Mouse (Mus musculus) lung, postnatal 0 days (tissue): ENCODE measurements around the gene Tppp3. TPM values are rescaled to one million over a fixed set of nuclear protein-coding genes. Genes with fewer than 3 reads are reported as not detected.

ENCODE experiments used
- ATAC-seq: fragments of 200-750 bp; cut with Nextera tagmentation; 2 replicates; pipeline ENCODE4 v1.8.0; 2017; ENCODE audit warnings: moderate library complexity
- DNase-seq: peaks from one replicate; pipeline ENCODE4 v3.0.0-alpha.2; 2016; ENCODE audit warnings: low spot score
- H3K27ac ChIP-seq: fragments of 300-500 bp; sonication (generic); 2 replicates; pipeline ENCODE4 v1.5.1; 2014; ENCODE audit warnings: antibody characterized with exemption, mild to moderate bottlenecking, low read length, mixed read lengths
- H3K27me3 ChIP-seq: fragments of 300-500 bp; sonication (generic); replicated peaks from 2 replicates; pipeline ENCODE4 v1.6.1; 2014; ENCODE audit warnings: low read length, mixed read lengths; ENCODE audit not compliant: insufficient read depth
- H3K36me3 ChIP-seq: fragments of 300-500 bp; sonication (generic); 2 replicates; pipeline ENCODE4 v1.6.1; 2014; ENCODE audit warnings: low read length, mixed read lengths; ENCODE audit not compliant: insufficient read depth
- H3K4me1 ChIP-seq: fragments of 300-500 bp; sonication (generic); 2 replicates; pipeline ENCODE4 v1.6.1; 2014; ENCODE audit warnings: antibody characterized with exemption, low read depth, low read length, mixed read lengths; ENCODE audit not compliant: insufficient read depth
- H3K4me2 ChIP-seq: fragments of 300-500 bp; sonication (generic); replicated peaks from 2 replicates; pipeline ENCODE4 v1.6.1; 2014; ENCODE audit warnings: low read depth, mild to moderate bottlenecking, low read length, moderate library complexity, mixed read lengths
- H3K4me3 ChIP-seq: fragments of 300-500 bp; sonication (generic); 2 replicates; pipeline ENCODE4 v1.5.1; 2014; ENCODE audit warnings: low read depth, low read length
- H3K9ac ChIP-seq: fragments of 300-500 bp; sonication (generic); replicated peaks from 2 replicates; pipeline ENCODE4 v1.6.1; 2014; ENCODE audit warnings: low read depth, mild to moderate bottlenecking
- H3K9me3 ChIP-seq: fragments of 300-500 bp; sonication (generic); 2 replicates; pipeline ENCODE4 v1.6.1; 2016; ENCODE audit warnings: low read length, mixed read lengths
- CTCF ChIP-seq: IDR thresholded peaks from 2 replicates; pipeline ENCODE4 v1.5.1; 2016; ENCODE audit warnings: antibody characterized with exemption, mild to moderate bottlenecking
- EP300 ChIP-seq: IDR thresholded peaks from 2 replicates; pipeline ENCODE4 v1.6.1; 2016; ENCODE audit warnings: antibody characterized with exemption, mild to moderate bottlenecking, control low read depth
- WGBS: fragments of 180-500 bp; shearing (Covaris S2); extraction: QIAGEN DNeasy Blood & Tissue Kit; methylation state at CpG from one replicate; pipeline ENCODE4 v1.1.7; 2014; 5-methylcytosine and 5-hydroxymethylcytosine counted together
- polyA plus RNA-seq: library from polyadenylated mRNA; unstranded; fragments of >200 nt; fragmentation: Nextera tagmentation; extraction: Ambion mirVana; gene quantifications from 2 replicates; pipeline ENCODE4 v1.2.1, GENCODE M21; 2015

Tppp3 gene
- polyA plus RNA-seq, 1 experiment from 2014 or later = 696 TPM

DNA sequence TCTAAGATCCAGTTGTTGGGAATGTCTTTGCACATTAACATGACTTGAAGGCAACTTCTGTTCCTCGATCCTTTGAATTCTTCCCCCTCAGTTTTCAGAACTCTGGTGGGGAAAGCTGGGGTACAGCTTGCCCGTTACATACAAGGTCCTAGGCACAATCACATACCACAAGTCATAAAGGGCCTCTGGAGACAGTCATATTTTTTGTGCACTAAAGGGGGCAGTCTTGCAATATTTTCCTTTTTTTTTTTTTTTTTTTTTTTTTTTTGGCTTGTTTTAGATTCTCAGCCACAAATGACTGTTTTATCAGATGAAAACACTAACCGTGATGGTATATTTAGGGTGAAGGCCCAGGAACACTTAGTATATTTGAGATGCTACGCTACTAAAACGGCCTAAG is 18.0 kb downstream of the Tppp3 start:
- no peaks in the 10 kb centered on the region for H3K4me1 ChIP-seq
- peak; percentile 34 for ATAC-seq
- no peaks in the 10 kb centered on the region for H3K9me3 ChIP-seq
- WGBS = 48% methylated on average over 5 of the region's 5 CpGs
- H3K27ac ChIP-seq = no peak overlapping the region
- H3K4me2 ChIP-seq = no peak overlapping the region
- no peak overlapping the region for H3K9ac ChIP-seq
- TF ChIP-seq CTCF (peak; percentile 59), EP300 (0 out of 2 replicates have a peak, but pooled peaks have one; percentile 18)
- no peak overlapping the region for H3K4me3 ChIP-seq
- H3K36me3 ChIP-seq = no peaks in the 10 kb centered on the region
- H3K27me3 ChIP-seq = no peaks in the 10 kb centered on the region
- peak; percentile 70 for DNase-seq

DNA sequence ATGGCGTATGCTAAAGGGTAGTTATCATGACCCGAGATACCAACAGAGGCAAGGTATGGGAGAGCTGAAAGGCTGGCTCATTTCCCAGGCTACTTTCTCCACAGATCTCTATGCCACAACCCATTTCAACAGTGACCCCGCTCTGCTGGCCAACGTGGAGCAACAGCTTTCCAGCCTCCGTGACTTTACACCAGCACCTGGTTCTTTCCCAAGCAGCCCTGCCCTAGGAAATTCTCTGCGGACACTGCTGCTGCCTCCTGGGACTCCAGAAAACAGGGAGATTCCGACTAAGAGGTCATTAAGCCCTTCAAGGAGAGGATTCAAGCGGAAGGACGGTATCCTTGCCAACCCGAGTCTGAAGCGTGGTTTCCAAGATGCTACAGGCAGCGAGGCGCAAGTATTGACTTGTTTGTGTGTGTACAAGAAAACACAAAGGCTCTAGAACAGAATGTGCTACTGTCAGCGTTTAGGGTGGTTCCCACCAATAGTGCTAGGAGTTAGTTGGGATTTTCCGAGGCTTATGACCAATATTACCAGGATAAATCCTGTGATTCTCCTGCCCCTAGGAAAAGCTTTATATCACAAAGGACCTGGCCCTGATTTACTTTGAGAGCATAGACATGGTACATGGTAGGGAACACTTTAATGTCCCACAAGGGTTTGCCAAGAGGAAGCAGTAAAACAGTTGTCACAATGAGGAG is 19.3 kb downstream of the Tppp3 start:
- H3K27me3 ChIP-seq = no peaks in the 10 kb centered on the region
- no peak for DNase-seq
- no peak overlapping the region for H3K27ac ChIP-seq
- H3K9ac ChIP-seq = no peak overlapping the region
- 61% methylated on average over 15 of the region's 15 CpGs for WGBS
- H3K4me1 ChIP-seq = no peaks in the 10 kb centered on the region
- H3K4me3 ChIP-seq = no peak overlapping the region
- no peak overlapping the region for H3K4me2 ChIP-seq
- H3K9me3 ChIP-seq = no peaks in the 10 kb centered on the region
- TF ChIP-seq EP300 = no peak
- TF ChIP-seq CTCF = no peak
- H3K36me3 ChIP-seq = no peaks in the 10 kb centered on the region
- ATAC-seq = no peak

DNA sequence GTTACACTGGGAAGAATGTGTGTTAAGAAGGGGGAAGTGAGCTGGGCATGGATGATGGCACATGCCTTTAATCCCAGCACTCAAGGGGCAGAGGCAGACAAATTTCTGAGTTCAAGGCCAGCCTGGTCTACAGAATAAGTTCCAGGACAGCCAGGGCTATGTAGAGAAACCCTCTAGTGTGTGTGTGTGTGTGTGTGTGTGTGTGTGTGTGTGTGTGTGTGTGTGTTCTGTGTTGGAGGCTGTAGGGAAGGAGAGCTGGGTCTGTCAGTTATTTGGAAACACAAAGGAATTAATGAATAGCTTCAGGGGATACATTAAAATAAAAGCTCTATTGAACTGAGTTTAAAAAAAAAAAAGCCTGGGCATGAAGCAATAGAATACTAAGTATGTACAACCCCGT is 20.3 kb downstream of the Tppp3 start:
- no peak overlapping the region for H3K4me3 ChIP-seq
- no peak for ATAC-seq
- no peaks in the 10 kb centered on the region for H3K27me3 ChIP-seq
- H3K27ac ChIP-seq = no peak overlapping the region
- TF ChIP-seq EP300 = no peak
- no peak for TF ChIP-seq CTCF
- no peak for DNase-seq
- H3K4me1 ChIP-seq = no peaks in the 10 kb centered on the region
- H3K4me2 ChIP-seq = no peak overlapping the region
- no peaks in the 10 kb centered on the region for H3K9me3 ChIP-seq
- H3K36me3 ChIP-seq = no peaks in the 10 kb centered on the region
- no peak overlapping the region for H3K9ac ChIP-seq
- WGBS = 15% methylated on average over 1 of the region's 1 CpGs

GRCm38 (mm10) chr8:105448596-105448995 is 22.7 kb downstream of the Tppp3 start:
- Histone ChIP-seq H3K36me3 (no peaks in the 10 kb centered on the region), H3K4me2 (no peak overlapping the region), H3K9ac (no peak overlapping the region), H3K4me3 (no peak overlapping the region), H3K9me3 (no peaks in the 10 kb centered on the region), H3K4me1 (no peaks in the 10 kb centered on the region), H3K27me3 (no peaks in the 10 kb centered on the region), H3K27ac (no peak overlapping the region)
- ATAC-seq (no peak), DNase-seq (no peak)
- TF ChIP-seq CTCF (no peak), EP300 (no peak)
- 78% methylated on average over 5 of the region's 5 CpGs for WGBS

GRCm38 (mm10) chr8:105448188-105448587 is 23.1 kb downstream of the Tppp3 start:
- Histone ChIP-seq H3K4me3 (no peak overlapping the region), H3K36me3 (no peaks in the 10 kb centered on the region), H3K9ac (no peak overlapping the region), H3K9me3 (no peaks in the 10 kb centered on the region), H3K27ac (no peak overlapping the region), H3K27me3 (no peaks in the 10 kb centered on the region), H3K4me1 (no peaks in the 10 kb centered on the region), H3K4me2 (no peak overlapping the region)
- DNase-seq (no peak), ATAC-seq (no peak)
- WGBS = 84% methylated on average over 3 of the region's 3 CpGs
- TF ChIP-seq EP300 (no peak), CTCF (no peak)

DNA sequence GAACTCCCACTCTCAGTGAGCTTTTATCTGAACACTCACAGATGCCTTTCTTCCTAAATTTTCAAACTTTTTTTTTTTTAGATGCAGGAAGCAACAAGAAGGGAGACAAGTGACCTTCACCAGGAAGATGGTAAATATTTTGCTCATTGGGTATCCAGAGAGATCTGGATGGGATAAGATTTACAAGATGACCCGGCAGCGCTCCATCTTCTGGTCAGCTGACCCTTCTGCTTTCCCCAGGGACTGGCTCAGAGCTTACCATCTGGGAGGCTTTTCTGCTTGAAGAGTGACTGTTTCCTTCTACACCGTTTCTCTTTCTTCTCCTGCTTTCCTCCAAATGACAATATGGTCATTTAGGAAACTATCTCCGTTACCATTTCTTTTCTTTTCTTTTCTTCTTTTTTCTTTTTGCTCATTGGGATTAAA is 25.2 kb downstream of the Tppp3 start:
- no peak for ATAC-seq
- no peak for TF ChIP-seq EP300
- no peak for TF ChIP-seq CTCF

More for the DNA sequence above, 25.2 kb downstream of the Tppp3 start:
- Histone ChIP-seq H3K4me3 (no peak overlapping the region), H3K4me1 (no peaks in the 10 kb centered on the region), H3K9ac (no peak overlapping the region), H3K9me3 (no peaks in the 10 kb centered on the region), H3K27me3 (no peaks in the 10 kb centered on the region), H3K4me2 (no peak overlapping the region), H3K36me3 (no peaks in the 10 kb centered on the region), H3K27ac (no peak overlapping the region)
- WGBS = 45% methylated on average over 4 of the region's 4 CpGs
- DNase-seq = no peak
